Mouse (Mus musculus): ENCODE measurements around the gene Olfr559. TPM values are rescaled to one million over a fixed set of nuclear protein-coding genes. Genes with fewer than 3 reads are reported as not detected.

Gene Olfr559
- not detected in 2 replicates for polyA plus RNA-seq (2012; rRNA removed)

GRCm38 (mm10) chr7:102727391-102727790 lies at the start of gene Olfr559:
Olfr559 (minus strand) TSS chr7:102727491.
- Histone ChIP-seq H3K27me3 (ENCODE audit: control insufficient read depth, insufficient read depth, low read length) (no peaks in the 10 kb centered on the region), H3K27ac (ENCODE audit: control insufficient read depth, insufficient read depth, low read length) (no peak within 1 kb of the TSS), H3K4me1 (replicated peaks; ENCODE audit: control insufficient read depth, insufficient read depth, low read length) (no peaks in the 10 kb centered on the region), H3K36me3 (ENCODE audit: control insufficient read depth, insufficient read depth, low read length) (no peaks in the 10 kb centered on the region), H3K4me3 (ENCODE audit: control insufficient read depth, insufficient read depth, low read length) (no peak within 1 kb of the TSS)
- DNase-seq: no peak
- no peak for TF ChIP-seq POLR2A (IDR thresholded peaks at IDR 0.05; ENCODE audit: control insufficient read depth, extremely low read depth, insufficient read depth, low read length, poor library complexity)
- TF ChIP-seq CTCF (IDR thresholded peaks at IDR 0.05; ENCODE audit: borderline replicate concordance, control insufficient read depth, extremely low read depth, insufficient read depth, low read length, poor library complexity): no peak

GRCm38 (mm10) chr7:102770921-102771320 lies 43.6 kb upstream of the Olfr559 start, which contains the start of gene Olfr561:
Olfr561 (plus strand) TSS chr7:102771221.
- 17% methylated on average over 2 of the region's 2 CpGs for WGBS
- H3K4me1 ChIP-seq (replicated peaks; ENCODE audit: control insufficient read depth, insufficient read depth, low read length): no peaks in the 10 kb centered on the region
- H3K4me3 ChIP-seq (ENCODE audit: control insufficient read depth, insufficient read depth, low read length): no peak within 1 kb of the TSS

GRCm38 (mm10) chr7:102759266-102759665 lies 32.0 kb upstream of the Olfr559 start, which contains the start of the genes Olfr560 and Olfr78:
Olfr560 (minus strand) TSS chr7:102759366.
Olfr78 (minus strand) TSS chr7:102759471.
- Histone ChIP-seq H3K27ac (ENCODE audit: control insufficient read depth, insufficient read depth, low read length) (no peak within 1 kb of the TSS), H3K27me3 (ENCODE audit: control insufficient read depth, insufficient read depth, low read length) (no peaks in the 10 kb centered on the region), H3K4me1 (replicated peaks; ENCODE audit: control insufficient read depth, insufficient read depth, low read length) (no peaks in the 10 kb centered on the region), H3K4me3 (ENCODE audit: control insufficient read depth, insufficient read depth, low read length) (no peak within 1 kb of the TSS), H3K36me3 (ENCODE audit: control insufficient read depth, insufficient read depth, low read length) (no peaks in the 10 kb centered on the region)
- WGBS: 86% methylated on average over 4 of the region's 4 CpGs
- TF ChIP-seq CTCF (IDR thresholded peaks at IDR 0.05; ENCODE audit: borderline replicate concordance, control insufficient read depth, extremely low read depth, insufficient read depth, low read length, poor library complexity): no peak
- no peak for TF ChIP-seq POLR2A (IDR thresholded peaks at IDR 0.05; ENCODE audit: control insufficient read depth, extremely low read depth, insufficient read depth, low read length, poor library complexity)
- DNase-seq: no peak

More at GRCm38 (mm10) chr7:102770921-102771320, 43.6 kb upstream of the Olfr559 start, which contains the start of gene Olfr561:
- Histone ChIP-seq H3K36me3 (ENCODE audit: control insufficient read depth, insufficient read depth, low read length) (no peaks in the 10 kb centered on the region), H3K27ac (ENCODE audit: control insufficient read depth, insufficient read depth, low read length) (no peak within 1 kb of the TSS), H3K27me3 (ENCODE audit: control insufficient read depth, insufficient read depth, low read length) (no peaks in the 10 kb centered on the region)
- DNase-seq: no peak
- TF ChIP-seq CTCF (IDR thresholded peaks at IDR 0.05; ENCODE audit: borderline replicate concordance, control insufficient read depth, extremely low read depth, insufficient read depth, low read length, poor library complexity): no peak

GRCm38 (mm10) chr7:102752086-102752485 lies 24.8 kb upstream of the Olfr559 start:
- no peak for DNase-seq
- Histone ChIP-seq H3K36me3 (ENCODE audit: control insufficient read depth, insufficient read depth, low read length) (no peaks in the 10 kb centered on the region), H3K4me1 (replicated peaks; ENCODE audit: control insufficient read depth, insufficient read depth, low read length) (no peaks in the 10 kb centered on the region), H3K4me3 (ENCODE audit: control insufficient read depth, insufficient read depth, low read length) (no peak overlapping the region), H3K27ac (ENCODE audit: control insufficient read depth, insufficient read depth, low read length) (no peak overlapping the region), H3K27me3 (ENCODE audit: control insufficient read depth, insufficient read depth, low read length) (no peaks in the 10 kb centered on the region)
- TF ChIP-seq CTCF (IDR thresholded peaks at IDR 0.05; ENCODE audit: borderline replicate concordance, control insufficient read depth, extremely low read depth, insufficient read depth, low read length, poor library complexity): no peak
- TF ChIP-seq POLR2A (IDR thresholded peaks at IDR 0.05; ENCODE audit: control insufficient read depth, extremely low read depth, insufficient read depth, low read length, poor library complexity): no peak
- WGBS: 10% methylated on average over 1 of the region's 1 CpGs

GRCm38 (mm10) chr7:102737705-102738104 lies 10.4 kb upstream of the Olfr559 start:
- Histone ChIP-seq H3K36me3 (ENCODE audit: control insufficient read depth, insufficient read depth, low read length) (no peaks in the 10 kb centered on the region), H3K27me3 (ENCODE audit: control insufficient read depth, insufficient read depth, low read length) (no peaks in the 10 kb centered on the region), H3K27ac (ENCODE audit: control insufficient read depth, insufficient read depth, low read length) (no peak overlapping the region), H3K4me1 (replicated peaks; ENCODE audit: control insufficient read depth, insufficient read depth, low read length) (no peaks in the 10 kb centered on the region), H3K4me3 (ENCODE audit: control insufficient read depth, insufficient read depth, low read length) (no peak overlapping the region)
- DNase-seq: no peak
- WGBS: 72% methylated on average over 2 of the region's 2 CpGs
- TF ChIP-seq POLR2A (IDR thresholded peaks at IDR 0.05; ENCODE audit: control insufficient read depth, extremely low read depth, insufficient read depth, low read length, poor library complexity): no peak
- TF ChIP-seq CTCF (IDR thresholded peaks at IDR 0.05; ENCODE audit: borderline replicate concordance, control insufficient read depth, extremely low read depth, insufficient read depth, low read length, poor library complexity): no peak

- DNase-seq: no peak
- no peaks in the 10 kb centered on the region for H3K4me1 ChIP-seq (replicated peaks; ENCODE audit: control insufficient read depth, insufficient read depth, low read length)
- no peak overlapping the region for H3K27ac ChIP-seq (ENCODE audit: control insufficient read depth, insufficient read depth, low read length)
- 78% methylated on average over 1 of the region's 1 CpGs for WGBS
- TF ChIP-seq POLR2A (IDR thresholded peaks at IDR 0.05; ENCODE audit: control insufficient read depth, extremely low read depth, insufficient read depth, low read length, poor library complexity) (no peak), CTCF (IDR thresholded peaks at IDR 0.05; ENCODE audit: borderline replicate concordance, control insufficient read depth, extremely low read depth, insufficient read depth, low read length, poor library complexity) (no peak)
- H3K4me3 ChIP-seq (ENCODE audit: control insufficient read depth, insufficient read depth, low read length): no peak overlapping the region
- no peaks in the 10 kb centered on the region for H3K36me3 ChIP-seq (ENCODE audit: control insufficient read depth, insufficient read depth, low read length)
- no peaks in the 10 kb centered on the region for H3K27me3 ChIP-seq (ENCODE audit: control insufficient read depth, insufficient read depth, low read length)
These were observed 6.5 kb upstream of the Olfr559 start for GRCm38 (mm10) chr7:102733793-102734192.

- no peak for TF ChIP-seq POLR2A (IDR thresholded peaks at IDR 0.05; ENCODE audit: control insufficient read depth, extremely low read depth, insufficient read depth, low read length, poor library complexity)
- TF ChIP-seq CTCF (IDR thresholded peaks at IDR 0.05; ENCODE audit: borderline replicate concordance, control insufficient read depth, extremely low read depth, insufficient read depth, low read length, poor library complexity): no peak
- 41% methylated on average over 1 of the region's 1 CpGs for WGBS
These were observed 8.3 kb downstream of the Olfr559 start, which contains the start of gene Olfr33 for GRCm38 (mm10) chr7:102718970-102719369. Olfr33 (minus strand) TSS chr7:102719070.

More at GRCm38 (mm10) chr7:102718970-102719369, 8.3 kb downstream of the Olfr559 start, which contains the start of gene Olfr33:
- no peak for DNase-seq
- Histone ChIP-seq H3K4me1 (replicated peaks; ENCODE audit: control insufficient read depth, insufficient read depth, low read length) (no peaks in the 10 kb centered on the region), H3K36me3 (ENCODE audit: control insufficient read depth, insufficient read depth, low read length) (no peaks in the 10 kb centered on the region), H3K4me3 (ENCODE audit: control insufficient read depth, insufficient read depth, low read length) (no peak within 1 kb of the TSS), H3K27me3 (ENCODE audit: control insufficient read depth, insufficient read depth, low read length) (no peaks in the 10 kb centered on the region), H3K27ac (ENCODE audit: control insufficient read depth, insufficient read depth, low read length) (no peak within 1 kb of the TSS)

Measured in thymus, adult 2 months (tissue).